Mouse (Mus musculus): ENCODE data around the gene Ubtf. TPM values are rescaled to one million over a fixed set of nuclear protein-coding genes. Genes with fewer than 3 reads are reported as not detected.

Ubtf gene
- polyA plus RNA-seq (2015; fragmentation: Illumina TruSeq; extraction: RNeasy Lipid Tissue Mini Kit (QIAGEN cat#74804); ENCODE audit: insufficient read depth, low replicate concordance), result 81.7 TPM

DNA sequence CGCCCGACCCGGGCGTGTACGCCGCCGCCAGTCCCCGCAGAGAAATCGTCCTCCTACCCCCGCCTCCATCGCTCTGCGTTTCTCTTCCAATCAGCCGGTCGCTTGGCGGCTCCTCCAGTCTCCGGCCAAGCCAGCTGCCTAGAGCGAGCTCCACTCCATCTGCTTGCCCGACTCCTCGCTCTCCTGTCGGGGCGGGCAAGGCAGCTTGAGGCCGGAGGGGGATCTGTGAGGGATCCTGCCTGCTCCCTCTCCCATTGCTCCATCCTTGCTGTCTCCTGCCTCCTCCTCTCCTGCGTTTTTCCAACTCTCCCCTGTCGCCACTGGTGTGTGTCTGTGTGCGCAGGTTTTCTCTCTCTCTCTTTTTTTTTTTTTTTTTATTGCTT lies at the start of gene Ubtf:
Ubtf (minus strand) TSS at position 333 of the 383 bp plus-strand sequence.

GRCm38 (mm10) chr11:102366103-102366502 lies 46.6 kb upstream of the Ubtf start, which contains the start of gene Slc4a1:
Slc4a1 (minus strand) TSS chr11:102366203.

GRCm38 (mm10) chr11:102296491-102297472 lies 22.8 kb downstream of the Ubtf start, which contains the start of gene Atxn7l3:
Atxn7l3 (minus strand) TSS chr11:102296631.

DNA sequence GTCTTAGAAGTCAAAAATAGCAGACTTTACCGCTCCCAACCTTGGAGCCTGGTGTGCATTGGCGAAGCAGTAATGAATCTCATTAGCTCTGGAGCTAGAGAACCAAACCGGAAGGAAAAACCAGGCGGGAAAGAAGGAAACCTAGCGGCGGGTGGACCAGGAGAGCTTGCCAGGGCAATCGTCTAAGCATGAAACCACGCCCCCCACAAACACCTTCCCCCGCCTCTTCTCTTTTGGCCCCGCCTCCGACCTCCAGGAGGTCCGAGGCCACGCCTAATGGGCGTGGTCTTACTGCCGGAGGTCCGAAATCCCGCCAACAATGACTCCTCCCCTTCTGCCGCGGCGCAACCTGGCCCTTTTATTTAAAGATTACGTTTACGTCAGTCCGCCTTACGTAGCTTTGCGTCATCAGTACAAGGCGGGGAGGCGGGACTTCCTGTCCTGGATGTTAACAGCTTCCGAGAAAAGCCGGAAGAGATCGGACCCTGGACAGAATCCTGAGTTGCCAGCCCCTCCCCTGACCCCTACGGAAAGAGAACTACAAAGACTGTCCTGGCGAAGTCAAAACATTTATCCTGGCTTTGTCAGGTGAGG lies 34.9 kb downstream of the Ubtf start, which contains the start of gene Tmub2:
Tmub2 (plus strand) TSS at position 431 of the 594 bp plus-strand sequence.

DNA sequence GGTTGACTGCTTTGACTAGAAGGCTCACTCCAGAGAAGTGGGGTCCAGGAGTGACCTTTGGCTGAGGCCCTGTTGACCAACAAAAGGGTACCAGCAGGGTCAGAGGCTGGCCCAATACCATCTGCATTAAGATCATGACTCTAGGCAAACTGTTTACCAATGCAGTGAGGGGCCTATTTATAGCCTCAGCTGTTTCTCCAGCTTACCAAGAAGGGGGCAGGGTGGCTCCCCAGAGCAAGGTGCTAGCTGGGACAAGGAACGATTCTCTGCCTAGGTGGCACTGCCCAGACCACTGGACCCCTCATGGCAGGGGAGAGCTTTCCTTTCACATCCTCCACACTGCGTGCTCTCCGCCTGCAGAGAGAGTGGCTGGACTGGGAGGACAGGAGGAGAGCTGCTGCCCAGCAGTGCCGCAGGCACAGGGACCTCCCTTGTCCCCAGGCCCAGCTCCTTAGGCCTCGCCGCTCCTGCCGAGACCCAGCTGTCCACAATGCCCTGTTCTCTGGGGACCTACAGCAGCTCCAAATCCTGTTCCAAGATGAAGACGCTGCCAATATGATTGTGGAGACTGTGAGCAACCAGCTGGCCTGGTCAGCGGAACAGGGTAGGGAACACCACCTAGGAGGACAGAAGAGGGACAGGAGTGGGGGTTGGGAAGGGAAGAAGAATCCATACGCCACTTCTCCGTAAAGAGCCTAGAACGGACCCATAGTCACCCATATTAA lies 50.9 kb downstream of the Ubtf start, which contains the start of gene Asb16:
Asb16 (plus strand) TSS at position 224 of the 725 bp plus-strand sequence.

Other genes with a start within 250 kb of the Ubtf start
- 1.4 TPM for gene Mpp2, start 231.2 kb downstream of the Ubtf start, polyA plus RNA-seq (2015; fragmentation: Illumina TruSeq; extraction: RNeasy Lipid Tissue Mini Kit (QIAGEN cat#74804); ENCODE audit: insufficient read depth, low replicate concordance)
- not detected for gene Ppy, start 218.4 kb downstream of the Ubtf start, polyA plus RNA-seq (2015; fragmentation: Illumina TruSeq; extraction: RNeasy Lipid Tissue Mini Kit (QIAGEN cat#74804); ENCODE audit: insufficient read depth, low replicate concordance)
- gene Pyy, start 211.9 kb downstream of the Ubtf start, polyA plus RNA-seq (2015; fragmentation: Illumina TruSeq; extraction: RNeasy Lipid Tissue Mini Kit (QIAGEN cat#74804); ENCODE audit: insufficient read depth, low replicate concordance), result not detected
- not detected for gene Nags, start 174.2 kb downstream of the Ubtf start, polyA plus RNA-seq (2015; fragmentation: Illumina TruSeq; extraction: RNeasy Lipid Tissue Mini Kit (QIAGEN cat#74804); ENCODE audit: insufficient read depth, low replicate concordance)
- gene Tmem101, start 163.3 kb downstream of the Ubtf start, polyA plus RNA-seq (2015; fragmentation: Illumina TruSeq; extraction: RNeasy Lipid Tissue Mini Kit (QIAGEN cat#74804); ENCODE audit: insufficient read depth, low replicate concordance), result 6.3 TPM
- 36.5 TPM for gene Lsm12, start 134.4 kb downstream of the Ubtf start, polyA plus RNA-seq (2015; fragmentation: Illumina TruSeq; extraction: RNeasy Lipid Tissue Mini Kit (QIAGEN cat#74804); ENCODE audit: insufficient read depth, low replicate concordance)
- gene G6pc3, start 130.1 kb downstream of the Ubtf start, polyA plus RNA-seq (2015; fragmentation: Illumina TruSeq; extraction: RNeasy Lipid Tissue Mini Kit (QIAGEN cat#74804); ENCODE audit: insufficient read depth, low replicate concordance), result 22.7 TPM
- gene Hdac5, start 89.6 kb downstream of the Ubtf start, polyA plus RNA-seq (2015; fragmentation: Illumina TruSeq; extraction: RNeasy Lipid Tissue Mini Kit (QIAGEN cat#74804); ENCODE audit: insufficient read depth, low replicate concordance), result 17.0 TPM
- 1.2 TPM for gene BC030867, start 70.9 kb downstream of the Ubtf start, polyA plus RNA-seq (2015; fragmentation: Illumina TruSeq; extraction: RNeasy Lipid Tissue Mini Kit (QIAGEN cat#74804); ENCODE audit: insufficient read depth, low replicate concordance)
- gene Asb16, start 51.0 kb downstream of the Ubtf start, polyA plus RNA-seq (2015; fragmentation: Illumina TruSeq; extraction: RNeasy Lipid Tissue Mini Kit (QIAGEN cat#74804); ENCODE audit: insufficient read depth, low replicate concordance), result not detected
- 24.4 TPM for gene Tmub2, start 34.8 kb downstream of the Ubtf start, polyA plus RNA-seq (2015; fragmentation: Illumina TruSeq; extraction: RNeasy Lipid Tissue Mini Kit (QIAGEN cat#74804); ENCODE audit: insufficient read depth, low replicate concordance)
- 36.7 TPM for gene Atxn7l3, start 23.1 kb downstream of the Ubtf start, polyA plus RNA-seq (2015; fragmentation: Illumina TruSeq; extraction: RNeasy Lipid Tissue Mini Kit (QIAGEN cat#74804); ENCODE audit: insufficient read depth, low replicate concordance)
- 79.8 TPM for gene Slc4a1, start 46.5 kb upstream of the Ubtf start, polyA plus RNA-seq (2015; fragmentation: Illumina TruSeq; extraction: RNeasy Lipid Tissue Mini Kit (QIAGEN cat#74804); ENCODE audit: insufficient read depth, low replicate concordance)
- 1.4 TPM for gene Rundc3a, start 73.7 kb upstream of the Ubtf start, polyA plus RNA-seq (2015; fragmentation: Illumina TruSeq; extraction: RNeasy Lipid Tissue Mini Kit (QIAGEN cat#74804); ENCODE audit: insufficient read depth, low replicate concordance)
- 60.0 TPM for gene Slc25a39, start 88.2 kb upstream of the Ubtf start, polyA plus RNA-seq (2015; fragmentation: Illumina TruSeq; extraction: RNeasy Lipid Tissue Mini Kit (QIAGEN cat#74804); ENCODE audit: insufficient read depth, low replicate concordance)
- 109 TPM for gene Grn, start 110.6 kb upstream of the Ubtf start, polyA plus RNA-seq (2015; fragmentation: Illumina TruSeq; extraction: RNeasy Lipid Tissue Mini Kit (QIAGEN cat#74804); ENCODE audit: insufficient read depth, low replicate concordance)
- gene Fam171a2, start 127.9 kb upstream of the Ubtf start, polyA plus RNA-seq (2015; fragmentation: Illumina TruSeq; extraction: RNeasy Lipid Tissue Mini Kit (QIAGEN cat#74804); ENCODE audit: insufficient read depth, low replicate concordance), result not detected
- 4.6 TPM for gene Itga2b, start 150.4 kb upstream of the Ubtf start, polyA plus RNA-seq (2015; fragmentation: Illumina TruSeq; extraction: RNeasy Lipid Tissue Mini Kit (QIAGEN cat#74804); ENCODE audit: insufficient read depth, low replicate concordance)
- 37.0 TPM for gene Gpatch8, start 236.7 kb upstream of the Ubtf start, polyA plus RNA-seq (2015; fragmentation: Illumina TruSeq; extraction: RNeasy Lipid Tissue Mini Kit (QIAGEN cat#74804); ENCODE audit: insufficient read depth, low replicate concordance)